In the genomic region with DNA sequence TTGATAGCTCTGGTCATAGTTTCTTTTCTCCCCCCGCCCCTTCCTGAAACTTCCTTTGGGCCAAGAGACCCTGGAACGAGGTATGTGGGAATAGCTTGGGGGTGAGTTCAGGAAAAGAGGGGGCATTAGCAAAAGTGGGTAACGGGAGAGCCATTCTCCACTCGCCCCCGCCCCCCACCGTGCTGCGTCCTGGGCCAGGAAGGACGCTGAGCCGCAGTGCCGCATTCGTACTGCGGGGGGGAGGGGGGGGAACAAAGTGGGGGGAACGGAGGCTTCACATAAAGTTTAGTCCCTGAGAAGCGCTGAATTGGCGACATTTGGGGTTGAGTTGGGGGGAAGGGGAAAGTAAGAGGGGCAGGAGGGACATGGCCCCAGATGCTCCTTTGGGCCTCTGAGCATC, we compare ENCODE assay signal across 7 mouse cellular contexts. TPM values are rescaled to one million over a fixed set of nuclear protein-coding genes. Genes with fewer than 3 reads are reported as not detected.
DNase-seq lines count a peak whose midpoint lies in the region; ATAC-seq lines count a peak whose summit lies in the region.

No protein-coding gene starts in this region.

- 3% methylated on average over 15 of the region's 15 CpGs for WGBS in forebrain, embryonic 11.5 days
- 3% methylated on average over 15 of the region's 15 CpGs for WGBS in midbrain, embryonic 10.5 days
- under 1% methylated on average over 14 of the region's 15 CpGs for whole genome bisulfite sequencing in heart, embryonic 11.5 days (ENCODE audit: insufficient replicate concordance)

- peaks cover 30% of the 10 kb centered on the region; the same call in 1 of the 2 replicates for H3K4me1 ChIP-seq in forebrain, embryonic 11.5 days (replicated peaks; ENCODE audit: control insufficient read depth, insufficient read depth, low read length)
- peaks cover 73% of the 10 kb centered on the region for H3K4me1 ChIP-seq in midbrain, embryonic 10.5 days
- H3K4me1 ChIP-seq in heart, embryonic 11.5 days (ENCODE audit: control insufficient read depth, insufficient read depth, low read length): peaks cover 9% of the 10 kb centered on the region

- DNase-seq in testis, postnatal 10 days (ENCODE audit: low spot score): peak; percentile 48
- no peak for DNase-seq in testis, postnatal 14 days (ENCODE audit: low spot score)
- no peak for DNase-seq in forebrain, embryonic 11.5 days (ENCODE audit: low spot score)
- DNase-seq in midbrain, embryonic 10.5 days (ENCODE audit: low spot score): no peak
- DNase-seq in urinary bladder, adult 18-20 months (ENCODE audit: low spot score in 2 of 2): no peak
- DNase-seq in embryo, embryonic 10.5 days (ENCODE audit: low spot score): no peak

- H3K27me3 ChIP-seq in forebrain, embryonic 11.5 days (ENCODE audit: control insufficient read depth, insufficient read depth, low read length): peaks cover 26% of the 10 kb centered on the region
- H3K27me3 ChIP-seq in midbrain, embryonic 10.5 days (ENCODE audit: low read depth, poor library complexity, severe bottlenecking): peaks cover 58% of the 10 kb centered on the region
- peaks cover 57% of the 10 kb centered on the region for H3K27me3 ChIP-seq in heart, embryonic 11.5 days (ENCODE audit: control insufficient read depth, insufficient read depth, low read length)

- H3K9ac ChIP-seq in forebrain, embryonic 11.5 days (ENCODE audit: low read length): no peak overlapping the region
- no peak overlapping the region for H3K9ac ChIP-seq in heart, embryonic 11.5 days (ENCODE audit: low read depth, low read length)

- H3K36me3 ChIP-seq in forebrain, embryonic 11.5 days (ENCODE audit: control insufficient read depth, insufficient read depth, low read length): no peaks in the 10 kb centered on the region
- peaks cover 14% of the 10 kb centered on the region for H3K36me3 ChIP-seq in midbrain, embryonic 10.5 days
- no peaks in the 10 kb centered on the region for H3K36me3 ChIP-seq in heart, embryonic 11.5 days (ENCODE audit: control insufficient read depth, insufficient read depth, low read length)

- peak overlapping the region; percentile 44; the same call in 1 of the 2 replicates for H3K4me2 ChIP-seq in forebrain, embryonic 11.5 days (ENCODE audit: low read depth, low read length, severe bottlenecking)
- H3K4me2 ChIP-seq in heart, embryonic 11.5 days: no peak overlapping the region

- ATAC-seq in forebrain, embryonic 11.5 days (replicated peaks; ENCODE audit: low FRiP score): no peak
- no peak for ATAC-seq in heart, embryonic 11.5 days (replicated peaks; ENCODE audit: insufficient number of reproducible peaks, low FRiP score, low TSS enrichment)

- H3K27ac ChIP-seq in forebrain, embryonic 11.5 days (ENCODE audit: low read depth, low read length): no peak overlapping the region
- no peak overlapping the region for H3K27ac ChIP-seq in midbrain, embryonic 10.5 days (replicated peaks)
- no peak overlapping the region for H3K27ac ChIP-seq in heart, embryonic 11.5 days (ENCODE audit: low read depth, low read length)

- H3K4me3 ChIP-seq in forebrain, embryonic 11.5 days (ENCODE audit: low read depth, low read length): no peak overlapping the region
- peak overlapping the region; percentile 72 for H3K4me3 ChIP-seq in midbrain, embryonic 10.5 days
- H3K4me3 ChIP-seq in heart, embryonic 11.5 days (ENCODE audit: low read depth, low read length): no peak overlapping the region

- H3K9me3 ChIP-seq in forebrain, embryonic 11.5 days (ENCODE audit: control insufficient read depth, low read length): no peaks in the 10 kb centered on the region
- H3K9me3 ChIP-seq in midbrain, embryonic 10.5 days (replicated peaks): no peaks in the 10 kb centered on the region
- no peaks in the 10 kb centered on the region for H3K9me3 ChIP-seq in heart, embryonic 11.5 days (replicated peaks; ENCODE audit: control insufficient read depth, low read length)

RNA-seq across cellular contexts. Expression of a gene that starts 2.6 kb away (rescaled TPM):
- 1.8 and 2.0 TPM in 2 replicates for polyA plus RNA-seq in forebrain, embryonic 11.5 days (2014; fragmentation: Nextera tagmentation; extraction: Ambion mirVana)
- 1.1 and 1.2 TPM in 2 replicates for polyA plus RNA-seq in midbrain, embryonic 10.5 days (2016; fragmentation: Nextera tagmentation; extraction: Ambion mirVana)
- polyA plus RNA-seq in heart, embryonic 11.5 days (2014; fragmentation: Nextera tagmentation; extraction: Ambion mirVana): 0.07 and 0.23 TPM in 2 replicates

RNA-seq across cellular contexts. Expression of a gene that starts 20.9 kb away (rescaled TPM):
- polyA plus RNA-seq in forebrain, embryonic 11.5 days (2014; fragmentation: Nextera tagmentation; extraction: Ambion mirVana): 0.68 and 0.92 TPM in 2 replicates
- 0.36 and 0.42 TPM in 2 replicates for polyA plus RNA-seq in midbrain, embryonic 10.5 days (2016; fragmentation: Nextera tagmentation; extraction: Ambion mirVana)
- 0.70 TPM in 1 of 2 replicates, not detected in the other for polyA plus RNA-seq in heart, embryonic 11.5 days (2014; fragmentation: Nextera tagmentation; extraction: Ambion mirVana)

RNA-seq across cellular contexts. Expression of a gene that starts 39.3 kb away (rescaled TPM):
- 72.3 and 76.4 TPM in 2 replicates for polyA plus RNA-seq in forebrain, embryonic 11.5 days (2014; fragmentation: Nextera tagmentation; extraction: Ambion mirVana)
- 82.8 and 84.2 TPM in 2 replicates for polyA plus RNA-seq in midbrain, embryonic 10.5 days (2016; fragmentation: Nextera tagmentation; extraction: Ambion mirVana)
- polyA plus RNA-seq in heart, embryonic 11.5 days (2014; fragmentation: Nextera tagmentation; extraction: Ambion mirVana): 48.5 and 53.4 TPM in 2 replicates

RNA-seq across cellular contexts. Expression of a gene that starts 44.4 kb away (rescaled TPM):
- 124 and 133 TPM in 2 replicates for polyA plus RNA-seq in forebrain, embryonic 11.5 days (2014; fragmentation: Nextera tagmentation; extraction: Ambion mirVana)
- 168 and 179 TPM in 2 replicates for polyA plus RNA-seq in midbrain, embryonic 10.5 days (2016; fragmentation: Nextera tagmentation; extraction: Ambion mirVana)
- 40.1 and 43.1 TPM in 2 replicates for polyA plus RNA-seq in heart, embryonic 11.5 days (2014; fragmentation: Nextera tagmentation; extraction: Ambion mirVana)
